Mouse (Mus musculus) ES-E14 (cell line): ENCODE results near the gene Edem1.

Experiments
- CHD2 ChIP-seq: IDR thresholded peaks from 2 replicates; pipeline ENCODE4 v1.6.1; 2014; ENCODE audit warnings: mild to moderate bottlenecking, low read depth, low read length, inconsistent platforms
- MAFK ChIP-seq: IDR thresholded peaks from 2 replicates; pipeline ENCODE4 v1.6.1; 2014; ENCODE audit warnings: mild to moderate bottlenecking, low read depth, low read length, inconsistent platforms; ENCODE audit not compliant: insufficient read depth

DNA sequence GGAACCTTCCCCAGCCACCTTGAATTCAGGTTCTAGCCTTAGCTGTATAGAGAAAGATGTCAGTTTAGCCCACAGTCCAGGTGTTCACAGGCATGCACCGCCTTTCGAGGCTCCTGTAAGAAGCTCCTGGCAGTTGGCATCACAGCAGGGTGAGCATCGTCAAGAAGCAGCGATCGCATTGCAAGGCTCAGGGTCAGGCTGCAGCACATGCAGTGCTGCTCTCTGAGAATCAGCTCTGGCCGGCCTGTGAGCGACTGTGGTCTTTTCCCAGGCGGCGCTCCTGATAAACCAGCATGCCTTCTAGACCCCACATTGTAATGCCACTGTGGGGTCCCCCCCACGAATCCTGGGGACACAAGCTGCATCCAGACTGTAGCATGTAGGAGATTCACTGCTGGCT is 18.2 kb upstream of the Edem1 start:
- no peak for TF ChIP-seq CHD2
- TF ChIP-seq MAFK: no peak
